Mouse (Mus musculus) olfactory bulb, adult 2 months (tissue): ENCODE results near the gene Txndc12.

Experiments
- CTCF ChIP-seq: fragments of 200-500 bp; IDR thresholded peaks from 2 replicates; pipeline ENCODE4 v1.5.1; 2012; ENCODE audit warnings: low read depth, mild to moderate bottlenecking, low read length, moderate library complexity; ENCODE audit not compliant: insufficient read depth
- POLR2A ChIP-seq: fragments of 200-500 bp; IDR thresholded peaks from 2 replicates; pipeline ENCODE4 v1.6.1; 2012; ENCODE audit warnings: mild to moderate bottlenecking, low read depth, low read length, moderate library complexity; ENCODE audit not compliant: insufficient read depth

DNA sequence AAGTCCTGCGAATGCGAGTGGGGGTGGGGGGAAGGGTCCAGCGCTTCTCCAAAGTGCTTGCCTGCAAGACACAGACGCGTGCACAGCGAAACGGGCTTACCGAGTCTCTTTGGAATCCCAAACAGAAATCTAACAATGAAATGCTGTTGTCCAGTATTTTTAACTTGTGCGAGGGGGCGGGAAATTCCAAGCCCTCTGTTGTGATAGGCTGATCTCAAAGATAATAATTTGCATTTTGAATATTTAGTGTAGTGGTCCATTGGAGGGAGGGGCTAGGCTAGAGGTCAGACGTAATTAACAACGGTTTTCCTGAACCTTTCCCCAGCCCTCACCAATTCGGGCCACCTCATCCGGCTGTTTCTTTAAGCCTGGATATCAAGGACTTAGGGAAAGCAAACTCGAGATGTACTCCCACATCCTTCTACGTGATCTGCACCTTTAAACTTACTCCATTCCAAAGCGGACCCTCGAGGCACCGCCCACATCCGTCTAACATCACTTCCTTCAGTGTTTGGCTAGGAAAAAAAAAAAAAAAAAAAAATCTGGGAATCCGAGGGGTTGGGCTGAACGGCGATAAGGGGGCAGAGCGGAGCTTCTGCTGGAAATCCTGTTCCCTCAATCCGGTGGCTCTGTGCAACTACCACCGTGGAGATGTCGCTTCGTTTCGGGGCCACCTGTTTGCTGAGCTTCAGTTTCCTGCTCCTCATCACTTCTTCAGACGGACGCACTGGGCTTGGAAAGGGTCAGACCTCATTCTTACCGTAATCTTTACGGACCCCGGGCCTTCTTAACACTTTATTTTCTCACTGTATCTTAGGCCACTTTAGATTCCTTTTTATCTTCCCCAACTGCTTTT lies at the start of gene Txndc12:
- no peak for TF ChIP-seq CTCF
- TF ChIP-seq POLR2A = 0 out of 2 replicates have a peak, but pooled peaks have one; percentile 23
